Mouse (Mus musculus) urinary bladder, postnatal 25 days (tissue): ENCODE results near the gene Ccdc162.

Experiments used
- DNase-seq: peaks from one replicate; pipeline ENCODE4 v3.0.0; 2022; ENCODE audit warnings: low spot score

Ccdc162 gene

DNA sequence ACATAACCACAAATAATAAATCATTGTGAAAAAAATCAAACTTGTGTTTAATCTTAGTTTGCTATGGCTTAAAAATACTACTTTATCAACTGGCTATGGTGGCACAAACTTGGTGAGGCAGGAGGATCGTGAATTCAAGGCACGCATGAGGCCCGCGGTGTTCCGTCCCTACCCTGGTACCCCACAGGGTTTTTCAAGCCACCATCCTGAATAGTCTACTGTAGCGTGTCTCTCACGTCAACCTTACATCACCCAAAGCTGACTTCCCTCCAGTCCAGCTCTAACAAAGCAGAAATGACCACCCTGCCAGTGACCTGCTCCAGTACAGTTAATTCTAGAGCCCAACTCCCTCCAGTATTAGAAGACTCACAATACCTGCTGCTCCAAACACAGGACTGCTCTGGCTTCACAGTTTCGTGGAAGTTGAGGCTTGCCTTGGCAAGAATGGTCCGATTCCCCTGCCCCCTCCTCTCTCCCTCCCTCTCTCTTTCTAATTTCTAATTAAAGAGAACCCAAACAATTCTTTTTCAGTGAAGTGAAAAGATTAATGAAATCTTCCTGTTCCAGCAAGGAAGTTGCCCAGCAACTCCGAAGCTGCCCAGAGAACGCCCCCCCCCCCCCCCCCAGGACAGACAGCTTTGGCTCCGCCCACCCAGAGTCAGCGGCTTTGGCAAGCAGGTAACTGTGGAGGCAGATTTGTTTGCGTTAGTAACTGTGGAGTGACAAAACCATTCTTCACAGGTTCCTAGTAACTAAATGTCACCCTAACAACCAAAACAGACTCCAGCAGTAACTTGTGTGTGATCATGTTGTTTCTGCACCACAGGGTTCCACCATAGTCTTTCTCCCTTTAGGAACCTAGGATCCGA, at the start of gene Ccdc162:
TSS of gene Ccdc162 (minus strand) at position 606 of the 869 bp plus-strand sequence.
- DNase-seq, result no peak

DNA sequence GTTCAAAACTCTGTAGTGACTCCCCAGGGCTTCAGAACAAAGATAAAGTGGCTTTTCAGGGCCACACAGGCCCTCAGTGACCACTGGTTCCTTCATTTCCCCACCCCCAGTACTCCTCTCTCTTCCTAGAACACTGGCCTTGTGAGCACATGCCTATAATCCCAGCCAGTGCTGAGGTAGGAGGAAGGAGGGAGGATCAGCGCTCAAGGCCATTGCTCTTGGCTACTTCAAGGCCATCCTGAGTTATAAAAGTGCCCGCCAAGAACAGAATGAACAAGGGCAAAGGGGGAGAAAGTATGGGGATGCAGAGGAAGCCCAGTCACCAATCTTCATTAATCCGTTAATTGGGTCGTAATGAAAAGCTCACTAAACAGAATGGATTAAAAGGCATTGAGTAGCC, 49.2 kb upstream of the Ccdc162 start:
- DNase-seq, result no peak

DNA sequence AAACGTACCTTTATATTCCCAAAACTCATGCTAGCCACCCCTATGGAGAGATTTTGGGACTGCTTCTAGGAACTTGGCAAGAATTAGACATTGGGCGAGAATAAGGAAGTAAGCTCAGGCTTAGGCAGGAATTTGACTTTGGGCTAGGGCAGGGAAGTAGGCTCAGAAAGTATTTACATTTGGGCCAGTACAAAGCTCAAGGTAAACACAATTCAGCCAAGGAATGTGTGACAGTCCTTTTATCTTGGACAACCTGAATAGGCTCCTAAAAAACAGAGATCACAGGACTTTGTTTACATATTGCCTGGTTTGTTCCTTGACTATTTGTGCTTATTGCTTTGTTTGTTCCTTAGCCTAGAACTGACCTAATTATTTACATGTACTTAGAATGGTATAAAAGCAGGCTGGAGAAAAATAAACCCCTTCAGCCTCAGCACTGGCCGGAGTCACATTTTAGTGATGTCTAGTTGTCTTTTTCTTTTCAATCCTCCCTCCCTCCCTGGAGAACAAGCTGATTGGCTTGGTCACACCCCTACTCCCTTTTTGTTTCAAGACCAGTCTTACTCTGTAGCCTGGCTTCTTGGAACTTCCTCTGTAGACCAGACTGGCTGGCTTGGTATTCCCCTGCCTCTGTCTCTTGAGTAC, 47.4 kb upstream of the Ccdc162 start:
- no peak for DNase-seq

DNA sequence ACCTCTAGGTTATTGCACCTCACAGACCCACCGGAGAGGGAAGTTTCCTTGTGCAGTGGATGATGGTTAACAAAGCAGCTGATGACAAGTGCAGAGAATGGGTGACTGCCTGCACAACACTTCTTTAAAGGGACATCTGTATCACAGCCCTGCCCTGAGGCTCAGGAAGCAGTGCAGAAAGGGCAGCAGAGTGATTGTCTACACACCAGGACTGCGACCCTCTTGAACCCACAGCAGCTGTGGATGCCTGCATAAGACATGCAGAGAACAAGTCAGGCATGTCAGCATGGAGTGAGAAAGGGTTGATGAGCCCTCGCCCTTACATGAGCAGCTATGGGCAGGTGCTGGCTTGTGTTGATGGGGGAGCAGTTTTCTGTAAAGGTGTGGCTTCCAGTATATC, 44.4 kb upstream of the Ccdc162 start:
- no peak for DNase-seq

DNA sequence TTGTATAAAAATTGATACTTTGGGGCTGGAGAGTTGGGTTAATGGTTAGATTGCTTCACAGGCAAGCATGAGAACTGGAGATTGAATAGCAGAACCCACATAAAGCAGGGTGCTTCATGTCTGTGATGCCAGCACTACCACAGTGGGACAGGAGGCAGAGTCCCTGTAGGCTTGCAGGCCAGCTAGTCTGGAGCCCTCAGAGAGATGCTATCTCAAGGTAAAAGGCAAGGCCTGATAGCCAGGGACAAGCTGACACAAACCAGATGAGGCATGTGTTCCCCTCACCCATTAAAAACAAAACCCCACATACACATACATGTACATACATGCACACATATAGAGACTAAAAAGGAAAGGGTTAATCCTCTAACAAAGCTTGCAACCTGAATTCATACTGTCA, 41.6 kb upstream of the Ccdc162 start:
- DNase-seq, result no peak

DNA sequence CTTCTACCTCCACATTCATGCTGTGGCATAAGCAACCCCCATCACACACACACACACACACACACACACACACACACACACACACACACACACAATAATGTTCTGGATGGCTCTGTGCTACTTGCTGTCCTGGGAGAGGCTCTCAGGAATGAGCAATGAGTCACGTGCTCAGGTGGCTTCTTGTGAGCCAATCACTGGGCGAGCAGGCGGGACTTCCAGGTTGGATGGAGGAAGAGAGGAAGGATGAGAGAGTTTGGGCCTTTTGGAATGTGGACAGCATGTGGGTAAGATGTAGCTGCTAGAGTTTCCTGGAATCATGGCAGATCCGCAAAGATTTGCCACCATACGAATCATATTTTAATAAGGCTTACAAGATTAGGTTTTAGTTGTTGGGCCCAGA, 40.8 kb upstream of the Ccdc162 start:
- DNase-seq, result no peak

DNA sequence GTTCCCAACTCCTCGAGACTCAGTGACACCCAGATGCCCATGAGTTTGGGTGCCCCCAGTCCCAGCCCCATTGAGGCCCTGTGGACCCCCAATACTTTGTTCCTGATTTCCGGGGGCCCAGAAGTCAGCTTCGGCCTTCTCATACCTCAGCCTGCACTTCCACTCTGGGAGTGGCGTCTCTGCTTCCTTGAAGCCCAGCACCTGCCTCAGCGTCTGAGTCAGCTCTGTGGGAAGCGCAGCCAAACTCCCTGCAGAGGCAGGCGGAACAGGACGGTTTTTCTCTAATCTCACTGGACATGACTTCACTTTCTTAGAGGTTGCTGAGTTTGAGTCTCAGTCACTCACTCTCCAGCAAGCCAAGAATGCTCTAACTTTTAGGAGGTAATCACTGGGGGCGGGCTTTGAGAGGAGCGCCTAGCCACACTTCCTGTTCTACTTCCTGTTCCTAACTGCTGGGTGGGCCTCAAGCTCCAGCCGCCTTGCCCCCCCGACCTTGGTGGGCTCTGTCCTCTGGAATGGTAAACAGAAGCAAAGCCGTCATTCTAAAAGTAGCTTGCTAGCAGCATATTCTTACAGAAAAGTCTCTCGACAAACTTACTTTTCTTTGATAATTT, 35.5 kb upstream of the Ccdc162 start:
- no peak for DNase-seq

DNA sequence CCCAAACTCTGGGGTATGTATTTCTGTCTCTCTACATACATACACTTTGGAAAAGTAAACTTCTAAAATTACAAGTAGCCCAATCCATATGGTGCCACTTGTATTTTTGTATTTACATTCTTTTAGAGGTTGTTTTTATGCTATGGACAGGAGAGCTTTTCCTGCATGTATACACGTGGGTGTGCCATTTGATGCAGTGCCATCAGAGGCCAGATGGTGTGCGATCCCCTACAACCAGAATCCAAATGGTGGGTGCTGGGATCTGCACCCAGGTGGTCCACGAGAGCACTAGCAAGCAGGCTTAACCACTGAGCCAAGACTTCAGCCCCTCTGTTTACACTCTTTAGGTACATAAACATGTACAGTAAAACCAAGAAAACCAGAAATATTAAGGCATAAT, 32.9 kb upstream of the Ccdc162 start:
- DNase-seq, result no peak

DNA sequence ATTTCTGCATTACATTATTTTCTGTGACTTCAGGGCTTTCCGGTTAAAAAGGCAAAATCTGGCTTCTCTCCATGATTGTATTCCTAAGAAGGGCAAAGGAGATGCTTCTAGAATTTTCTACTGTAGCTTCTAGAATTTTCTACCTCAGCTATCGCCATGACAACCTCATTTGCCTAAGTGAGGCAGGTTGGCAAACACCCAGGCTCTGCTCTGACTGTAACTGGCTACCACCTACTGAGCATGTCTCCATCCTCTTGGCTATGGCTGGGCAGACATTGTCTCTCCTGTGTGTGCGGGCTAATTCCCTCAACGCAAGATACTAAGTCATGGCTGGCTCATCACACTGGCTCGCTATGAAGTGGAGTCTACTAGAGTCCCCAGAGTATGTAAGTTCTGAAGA, 30.1 kb upstream of the Ccdc162 start:
- DNase-seq, result no peak

DNA sequence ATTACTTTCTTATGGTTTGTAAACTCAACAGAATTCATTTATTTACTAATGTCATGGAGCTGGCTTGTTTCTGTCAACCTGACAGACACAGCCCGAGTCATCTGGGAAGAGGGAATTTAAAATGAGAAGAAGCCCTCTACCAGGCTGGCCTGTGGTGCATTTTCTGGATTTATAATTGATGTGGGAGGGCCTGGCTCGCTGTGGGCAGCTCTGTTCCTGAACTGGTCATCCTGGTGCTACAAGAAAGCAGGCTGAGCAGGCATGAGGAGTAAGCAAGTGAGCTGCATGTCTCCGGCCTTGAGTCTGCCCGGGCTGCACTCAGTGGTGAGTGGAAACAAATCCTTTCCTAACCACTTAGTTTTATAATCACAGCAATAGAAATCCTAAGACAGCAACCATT, 27.6 kb upstream of the Ccdc162 start:
- no peak for DNase-seq

DNA sequence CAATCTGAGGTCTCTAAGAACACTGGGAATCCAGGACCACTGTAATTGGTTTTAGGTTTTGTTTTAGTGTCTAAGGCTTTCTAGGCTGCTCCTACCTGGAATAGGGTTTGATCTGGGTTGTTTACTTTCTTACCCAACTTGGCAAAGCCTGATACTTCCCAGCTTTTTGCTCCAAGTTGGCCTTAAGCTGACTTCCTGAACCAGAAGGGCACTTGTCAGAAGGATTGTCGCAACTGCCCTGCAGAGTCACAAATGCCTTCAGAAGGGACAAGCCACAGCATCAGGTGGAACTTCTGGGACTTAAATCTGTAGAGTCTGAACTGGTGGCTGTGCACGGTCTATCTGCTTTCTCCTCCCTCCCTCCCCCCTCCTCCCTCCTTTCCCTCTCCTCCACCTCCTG, 23.8 kb upstream of the Ccdc162 start:
- DNase-seq, result no peak

DNA sequence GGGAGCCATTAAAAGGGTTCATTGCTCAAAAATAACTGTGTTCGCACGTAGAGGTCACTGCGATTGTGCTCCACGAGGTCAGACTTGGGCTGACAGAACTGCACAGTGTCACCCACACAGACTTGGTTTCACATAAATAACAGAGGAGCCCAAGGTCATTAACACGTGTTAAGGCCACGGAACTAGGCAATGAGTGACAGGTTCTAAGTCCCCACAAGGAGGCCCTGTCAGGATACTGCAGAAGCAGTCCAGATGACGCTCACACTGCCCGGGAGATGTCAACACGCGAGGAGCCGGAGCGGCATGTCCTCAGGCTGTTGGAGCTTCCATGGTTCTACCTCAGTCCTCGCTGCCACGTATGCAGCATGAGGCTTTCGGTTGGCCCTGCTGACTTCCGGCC, 20.8 kb upstream of the Ccdc162 start:
- no peak for DNase-seq

DNA sequence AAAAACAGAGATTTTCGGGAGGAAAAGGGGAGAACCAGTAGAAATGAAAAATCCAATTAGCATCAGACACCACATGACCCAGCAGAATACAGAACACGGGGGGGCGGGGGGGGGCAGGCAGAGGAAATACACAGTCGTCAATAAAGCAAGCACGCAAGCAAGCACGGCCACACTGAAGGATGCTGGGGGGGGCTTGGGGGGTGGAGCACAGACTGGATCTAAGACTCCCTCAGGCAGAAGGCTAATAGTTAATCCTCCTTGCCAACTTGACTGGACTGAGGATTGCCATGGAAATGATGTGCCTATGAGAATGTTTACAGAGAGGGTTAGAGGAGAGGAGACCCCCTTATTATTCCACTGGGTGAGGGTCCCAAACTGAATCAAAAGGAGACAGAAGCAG, 19.0 kb upstream of the Ccdc162 start:
- no peak for DNase-seq

DNA sequence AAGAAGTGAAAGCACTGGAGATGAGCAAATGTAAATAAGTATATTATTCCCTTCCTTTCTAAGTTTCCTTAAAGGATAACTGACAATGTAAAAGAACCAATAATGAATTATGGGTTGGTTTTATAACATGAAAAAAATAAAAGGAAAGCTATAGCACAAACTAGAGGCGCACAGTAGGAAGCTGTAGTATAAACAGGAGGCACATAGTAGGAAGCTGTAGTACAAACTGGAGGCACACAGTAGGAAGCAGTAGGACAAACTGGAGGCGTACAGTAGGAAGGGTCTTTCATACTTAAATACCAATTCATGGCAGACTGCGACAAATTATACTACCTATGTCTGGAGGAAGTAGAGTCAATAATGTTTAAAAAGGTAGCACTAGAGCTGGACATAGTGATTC, 16.8 kb upstream of the Ccdc162 start:
- DNase-seq, result no peak

DNA sequence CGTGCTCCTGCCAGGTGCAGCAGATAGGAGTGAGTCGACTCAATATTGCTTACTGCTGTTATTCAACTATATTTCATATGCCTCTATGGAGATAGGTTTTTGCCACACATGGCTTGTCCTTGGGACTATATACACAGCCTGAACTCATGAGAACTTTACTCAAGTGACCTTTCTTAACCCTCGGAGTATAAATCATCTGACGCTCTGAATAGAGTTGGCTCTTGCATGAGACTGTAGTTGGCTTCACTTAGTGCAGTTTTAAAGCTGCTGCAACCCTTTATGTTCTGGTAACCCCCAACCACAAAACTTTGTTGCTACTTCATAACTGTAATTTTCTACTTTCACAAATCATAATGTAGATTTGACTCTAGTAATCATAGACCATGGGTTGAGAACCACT, 15.5 kb upstream of the Ccdc162 start:
- no peak for DNase-seq

DNA sequence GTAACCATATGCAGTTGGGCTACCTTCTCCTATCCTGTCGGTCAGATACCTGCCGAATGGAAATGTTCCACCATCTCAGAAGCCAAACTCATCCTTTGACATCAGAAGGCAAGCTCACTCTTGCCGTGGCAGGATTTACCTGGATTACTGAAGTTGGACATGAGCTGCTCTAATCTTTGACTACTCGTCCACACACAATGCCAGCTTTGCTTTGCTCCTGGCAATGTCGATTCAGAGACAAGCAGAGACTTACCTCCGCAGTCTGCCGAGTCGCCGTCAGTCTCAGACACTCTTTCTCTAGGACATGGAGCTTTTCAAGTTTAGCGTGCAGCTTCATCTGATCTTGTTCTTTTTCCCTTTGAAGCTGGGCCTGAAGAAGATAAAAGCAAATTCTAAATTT, 14.3 kb upstream of the Ccdc162 start:
- no peak for DNase-seq

DNA sequence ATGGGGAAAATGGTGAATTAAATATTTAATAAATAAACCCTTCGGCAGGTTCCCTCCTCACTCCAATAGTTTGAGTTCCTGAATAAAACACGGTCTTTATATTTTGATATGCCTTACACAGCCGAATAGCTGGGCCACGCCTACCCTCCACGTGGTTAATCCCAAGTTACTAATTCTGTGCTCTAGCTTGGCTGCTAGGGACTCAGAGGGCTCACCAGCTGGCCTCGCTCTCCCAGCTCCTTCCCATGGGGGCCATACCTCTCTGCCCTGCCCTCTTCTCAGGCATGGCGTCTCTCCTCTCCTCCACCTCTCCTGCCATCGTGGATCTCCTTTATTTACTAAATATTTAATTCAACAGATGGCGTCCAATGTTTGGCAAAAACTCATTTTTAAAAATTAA, 9.8 kb upstream of the Ccdc162 start:
- DNase-seq, result no peak

DNA sequence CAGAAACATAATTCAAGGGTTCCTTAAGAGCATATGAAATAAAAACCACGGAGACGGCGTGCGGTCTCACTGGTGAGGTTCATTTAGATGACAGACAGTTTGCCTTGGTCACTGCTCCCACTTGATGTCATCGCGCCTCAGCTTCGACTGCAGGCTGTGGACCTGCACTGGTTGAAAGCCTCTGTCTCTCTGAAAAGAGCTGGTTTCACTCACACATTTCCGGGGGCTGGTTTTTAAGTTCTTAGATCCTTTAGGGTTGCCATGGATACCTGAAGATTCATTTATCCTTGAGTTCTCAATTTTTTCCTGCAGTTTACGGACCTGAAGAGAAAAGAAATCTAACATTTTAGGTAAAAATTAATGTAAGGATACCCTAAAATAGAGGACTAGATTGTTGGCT, 3.2 kb upstream of the Ccdc162 start:
- no peak for DNase-seq

DNA sequence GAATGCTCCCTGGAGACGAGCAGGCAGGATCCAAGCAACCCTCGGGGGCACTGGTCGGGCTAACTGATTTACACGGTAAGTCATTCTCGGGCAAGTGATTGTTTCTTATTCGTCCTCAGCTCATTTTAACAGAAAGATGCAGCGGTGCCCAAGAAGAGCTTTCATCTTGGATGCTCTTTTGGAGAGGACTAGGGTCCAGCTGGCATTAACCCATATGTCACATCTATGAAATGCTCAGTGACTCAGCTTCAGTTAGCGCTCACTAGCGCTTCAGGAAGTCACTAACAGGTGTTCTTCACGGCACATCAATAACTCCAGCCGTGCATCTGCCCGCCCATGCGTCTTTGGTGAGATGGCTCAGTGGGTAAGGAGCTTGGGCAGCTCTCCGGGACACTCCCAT, 877 bp downstream of the Ccdc162 start:
- DNase-seq, result no peak

DNA sequence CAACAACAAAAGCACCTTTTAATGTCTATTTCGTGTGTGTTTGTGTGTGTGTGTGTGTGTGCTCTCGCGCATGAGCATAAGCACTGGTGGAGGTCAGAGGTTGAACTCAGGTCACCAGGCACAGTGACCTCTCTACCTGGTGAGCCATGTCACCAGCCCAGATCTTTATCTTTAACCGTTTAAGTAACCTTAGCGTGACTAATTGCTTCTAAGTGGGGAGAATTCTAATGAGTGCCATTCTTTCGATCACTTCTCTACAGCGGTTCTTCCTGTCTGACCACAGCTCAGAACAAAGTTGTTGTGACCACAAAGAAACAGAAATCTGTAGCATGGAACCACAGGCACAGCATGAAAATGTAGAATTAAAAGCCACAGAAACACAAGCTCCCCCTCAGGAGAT, 5.0 kb downstream of the Ccdc162 start:
- no peak for DNase-seq

DNA sequence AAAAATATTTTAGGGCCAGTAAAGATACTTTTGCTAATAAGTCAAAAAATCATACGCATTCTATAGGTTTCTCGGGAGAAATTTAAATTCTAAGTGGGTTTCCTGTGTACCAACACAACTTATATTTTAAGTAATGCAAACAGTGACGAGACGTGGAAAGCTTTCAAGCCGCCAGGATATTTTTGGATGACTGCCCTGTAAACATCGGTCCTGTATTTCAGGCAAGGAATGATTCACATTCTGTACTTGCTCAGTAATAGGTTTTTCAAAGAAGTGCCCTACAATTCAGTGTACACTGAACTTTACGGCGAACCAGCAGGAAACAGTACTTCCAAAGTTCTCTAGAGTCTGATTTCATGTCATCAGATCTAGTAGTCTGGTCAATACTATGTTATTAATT, 5.7 kb downstream of the Ccdc162 start:
- no peak for DNase-seq

DNA sequence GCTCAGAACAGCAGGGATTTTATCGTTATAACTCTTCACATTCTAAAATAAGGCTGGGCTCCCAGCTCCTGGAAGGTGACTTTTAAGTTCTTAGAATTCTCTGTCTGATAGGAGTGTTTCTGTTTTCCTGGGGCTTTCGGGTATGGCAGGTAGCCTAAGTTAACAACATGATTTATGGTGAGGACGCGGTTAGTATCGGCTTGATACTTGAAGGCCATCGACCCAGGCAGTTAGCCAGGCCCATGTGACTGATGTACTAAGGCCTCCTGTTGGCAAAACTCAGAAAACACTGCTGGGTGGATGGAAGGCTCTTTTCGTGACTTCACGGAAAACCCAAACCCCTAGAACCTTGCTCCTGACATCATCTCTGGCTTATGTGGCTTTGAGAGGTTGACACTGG, 7.1 kb downstream of the Ccdc162 start:
- no peak for DNase-seq

DNA sequence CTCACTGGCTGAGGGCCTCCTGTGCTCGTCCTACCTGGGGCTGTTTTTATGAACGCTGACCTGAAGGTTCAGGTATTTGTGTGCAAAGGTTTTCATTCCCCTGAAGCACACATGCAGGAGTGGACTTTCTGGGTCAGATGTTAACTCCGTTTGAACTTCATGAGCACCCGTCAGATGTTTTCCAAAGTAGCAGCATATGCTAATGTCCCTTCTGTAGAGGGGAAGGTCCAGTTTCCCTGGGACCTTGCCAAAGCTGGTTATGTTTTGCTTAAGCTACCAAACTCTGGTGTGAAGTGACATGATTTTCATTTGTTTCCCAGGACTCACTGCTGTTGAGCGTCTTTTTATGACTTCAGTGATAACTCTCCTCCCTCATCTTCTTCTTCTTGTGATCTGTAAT, 16.8 kb downstream of the Ccdc162 start:
- no peak for DNase-seq
